Mouse (Mus musculus): ENCODE measurements around the gene Rsph6a.

GRCm38 (mm10) chr7:19024581-19025255 is 29.8 kb upstream of the Rsph6a start:
- TF ChIP-seq GATA1 (IDR thresholded peaks at IDR 0.05; ENCODE audit: borderline replicate concordance, low read length) (no peak), FLI1 (IDR thresholded peaks at IDR 0.05; ENCODE audit: low read length) (no peak)
